10 mouse cellular contexts compared by ENCODE assay signal in the genomic region with DNA sequence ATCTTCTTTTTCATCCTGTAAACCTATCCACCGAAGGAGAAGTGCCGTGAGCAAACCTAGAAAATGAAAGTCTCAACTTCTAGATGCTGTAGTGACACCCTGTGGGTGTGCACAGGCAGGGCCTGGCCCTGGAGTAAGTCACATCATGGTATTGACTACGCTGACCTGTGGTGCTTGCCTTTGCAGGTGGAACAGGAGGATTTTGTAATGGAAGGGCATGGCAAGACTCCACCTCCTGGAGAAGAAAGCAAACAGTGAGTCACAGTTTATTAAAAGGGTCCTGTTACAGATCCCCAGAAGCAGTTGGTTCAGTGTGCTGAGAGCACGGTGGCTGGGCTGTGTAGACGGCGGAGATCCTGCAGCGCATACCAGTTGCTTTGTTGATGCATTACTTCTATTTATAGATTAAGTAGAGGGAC.
A peak's percentile ranks its signal among the peaks of the same experiment; 100 is the strongest.
DNase-seq lines count a peak whose midpoint lies in the region; ATAC-seq and TF ChIP-seq lines count a peak whose summit lies in the region.
"Had no signal": no experiment of that assay in that cellular context is flagged by ENCODE, and none has a peak within 500 bp of the region (broad histone marks: within the 10 kb centered on the region; RNA-seq: fewer than 3 reads in every experiment).

No protein-coding gene starts in this region.

- no peak overlapping the region for H3K27ac ChIP-seq in hindbrain, postnatal 0 days
- no peak overlapping the region for H3K27ac ChIP-seq in hindbrain, embryonic 16.5 days (ENCODE audit: low read depth, low read length)
- H3K27ac ChIP-seq in MEL (ENCODE audit: control insufficient read depth, low read depth, low read length) = no peak overlapping the region
- H3K27ac ChIP-seq in heart, embryonic 15.5 days = peak overlapping the region; percentile 62
- H3K27ac ChIP-seq: embryonic facial prominence, embryonic 12.5 days had no signal

- intact Hi-C loops in left cerebral cortex, postnatal 14 days (cut with DNase I) = loop anchor here (10.0 kb wide), 1 partner anchor 50 kb away; no protein-coding TSS in a partner anchor

- TF ChIP-seq POLR2A in MEL (IDR thresholded peaks at IDR 0.05; ENCODE audit: control insufficient read depth in 1 of 2, insufficient read depth in 1 of 2, low read depth in 1 of 2, low read length in 2 of 2, poor library complexity in 1 of 2) = no peak

- no peak overlapping the region for H3K9ac ChIP-seq in hindbrain, postnatal 0 days (replicated peaks; ENCODE audit: low read length)
- H3K9ac ChIP-seq in hindbrain, embryonic 16.5 days (ENCODE audit: low read depth, low read length) = no peak overlapping the region
- H3K9ac ChIP-seq in MEL (ENCODE audit: control insufficient read depth, low read depth, low read length, poor library complexity, severe bottlenecking) = no peak overlapping the region
- no peak overlapping the region for H3K9ac ChIP-seq in heart, embryonic 15.5 days
- H3K9ac ChIP-seq: embryonic facial prominence, embryonic 12.5 days had no signal

- no peaks in the 10 kb centered on the region for H3K4me1 ChIP-seq in hindbrain, postnatal 0 days (ENCODE audit: insufficient read depth, low read length)
- H3K4me1 ChIP-seq in hindbrain, embryonic 16.5 days (ENCODE audit: control insufficient read depth, insufficient read depth, low read depth, low read length) = no peaks in the 10 kb centered on the region
- no peaks in the 10 kb centered on the region for H3K4me1 ChIP-seq in MEL (ENCODE audit: control insufficient read depth in 1 of 2, insufficient read depth in 2 of 2, low read length in 2 of 2)
- peaks cover 14% of the 10 kb centered on the region; the same call in 1 of the 2 replicates for H3K4me1 ChIP-seq in heart, embryonic 15.5 days (replicated peaks)

- no peaks in the 10 kb centered on the region for H3K36me3 ChIP-seq in hindbrain, postnatal 0 days (ENCODE audit: insufficient read depth, low read length)
- no peaks in the 10 kb centered on the region for H3K36me3 ChIP-seq in hindbrain, embryonic 16.5 days (ENCODE audit: control insufficient read depth, insufficient read depth, low read length)
- no peaks in the 10 kb centered on the region for H3K36me3 ChIP-seq in MEL (ENCODE audit: control insufficient read depth in 1 of 2, insufficient read depth in 2 of 2, low read length in 2 of 2)
- H3K36me3 ChIP-seq in heart, embryonic 15.5 days = no peaks in the 10 kb centered on the region
- H3K36me3 ChIP-seq: embryonic facial prominence, embryonic 12.5 days had no signal

- DNase-seq in hindbrain, postnatal 0 days (ENCODE audit: low spot score) = no peak
- no peak for DNase-seq in MEL (ENCODE audit: low read depth, low spot score)
- peak; percentile 67 for DNase-seq in lung, postnatal 25 days (ENCODE audit: low spot score)
- DNase-seq in left cerebral cortex, postnatal 14 days (ENCODE audit: low spot score in 2 of 2) = no peak
- DNase-seq in layer of hippocampus, postnatal 25 days (ENCODE audit: extremely low spot score in 1 of 2, low spot score in 1 of 2) = no peak

- H3K79me2 ChIP-seq in MEL (ENCODE audit: control insufficient read depth, insufficient read depth, low read length, poor library complexity) = no peaks in the 10 kb centered on the region

- H3K27me3 ChIP-seq in hindbrain, postnatal 0 days (ENCODE audit: insufficient read depth, low read length) = no peaks in the 10 kb centered on the region
- H3K27me3 ChIP-seq in hindbrain, embryonic 16.5 days (replicated peaks; ENCODE audit: control insufficient read depth, insufficient read depth, low read length) = no peaks in the 10 kb centered on the region
- no peaks in the 10 kb centered on the region for H3K27me3 ChIP-seq in MEL (ENCODE audit: control insufficient read depth in 1 of 2, insufficient read depth in 2 of 2, low read length in 2 of 2)
- no peaks in the 10 kb centered on the region for H3K27me3 ChIP-seq in heart, embryonic 15.5 days
- H3K27me3 ChIP-seq: embryonic facial prominence, embryonic 12.5 days had no signal

- H3K9me3 ChIP-seq in hindbrain, postnatal 0 days (ENCODE audit: low read length) = no peaks in the 10 kb centered on the region
- H3K9me3 ChIP-seq in hindbrain, embryonic 16.5 days (ENCODE audit: control insufficient read depth, low read length) = no peaks in the 10 kb centered on the region
- H3K9me3 ChIP-seq in MEL (replicated peaks; ENCODE audit: insufficient read depth, low read length) = no peaks in the 10 kb centered on the region
- H3K9me3 ChIP-seq in heart, embryonic 15.5 days (replicated peaks) = no peaks in the 10 kb centered on the region
- H3K9me3 ChIP-seq: embryonic facial prominence, embryonic 12.5 days; G1E had no signal

- ATAC-seq in hindbrain, postnatal 0 days = no peak
- ATAC-seq in hindbrain, embryonic 16.5 days = no peak
- ATAC-seq in heart, embryonic 15.5 days (replicated peaks; ENCODE audit: insufficient number of reproducible peaks, insufficient read depth, low FRiP score, low read depth) = peak; percentile 53; the same call in 1 of the 2 replicates
- ATAC-seq in monocyte, adult 5-6 weeks (replicated peaks; ENCODE audit: insufficient number of reproducible peaks, low FRiP score, low TSS enrichment, poor library complexity, severe bottlenecking) = no peak

- no peak overlapping the region for H3K4me2 ChIP-seq in hindbrain, postnatal 0 days (ENCODE audit: low read depth, low read length)
- no peak overlapping the region for H3K4me2 ChIP-seq in hindbrain, embryonic 16.5 days (ENCODE audit: low read length)
- peak overlapping the region; percentile 45 for H3K4me2 ChIP-seq in heart, embryonic 15.5 days
- H3K4me2 ChIP-seq: embryonic facial prominence, embryonic 12.5 days had no signal

- peak; percentile 14; the same call in 1 of the 2 replicates for TF ChIP-seq CTCF in hindbrain, postnatal 0 days (IDR thresholded peaks at IDR 0.05; ENCODE audit: low read depth)
- TF ChIP-seq CTCF in MEL (IDR thresholded peaks at IDR 0.05 in 2 of 3, conservative IDR thresholded peaks at IDR 0.05 in 1 of 3; ENCODE audit: control insufficient read depth in 1 of 3, insufficient read depth in 1 of 3, low read depth in 2 of 3, low read length in 3 of 3, poor library complexity in 1 of 3, severe bottlenecking in 1 of 3) = 0 out of 6 replicates have a peak, but pooled peaks of 1 of the 3 experiments have one; percentile 1

- WGBS in hindbrain, postnatal 0 days = 59% methylated on average over 7 of the region's 7 CpGs
- 54% methylated on average over 7 of the region's 7 CpGs for WGBS in hindbrain, embryonic 16.5 days
- WGBS in heart, embryonic 15.5 days = 36% methylated on average over 7 of the region's 7 CpGs

- no peak overlapping the region for H3K4me3 ChIP-seq in hindbrain, postnatal 0 days (ENCODE audit: low read length)
- H3K4me3 ChIP-seq in hindbrain, embryonic 16.5 days (ENCODE audit: low read length) = no peak overlapping the region
- no peak overlapping the region for H3K4me3 ChIP-seq in MEL (ENCODE audit: control insufficient read depth in 1 of 2, insufficient read depth in 1 of 2, low read depth in 2 of 2, low read length in 2 of 2)
- H3K4me3 ChIP-seq in heart, embryonic 15.5 days = no peak overlapping the region
- H3K4me3 ChIP-seq: embryonic facial prominence, embryonic 12.5 days had no signal

- no peak for TF ChIP-seq EP300 in MEL (IDR thresholded peaks at IDR 0.05; ENCODE audit: low read depth in 1 of 2, low read length in 2 of 2)

- peak; percentile 0 for TF ChIP-seq RAD21 in MEL (IDR thresholded peaks at IDR 0.05; ENCODE audit: low read depth, low read length)

TF ChIP-seq in MEL, 35 proteins besides CTCF, POLR2A, EP300 and RAD21:
- TF ChIP-seq TAL1 (IDR thresholded peaks at IDR 0.05; ENCODE audit: low read length) = no peak
